Mouse (Mus musculus) urinary bladder, postnatal 4 days (tissue): ENCODE results near the gene Gm49325.

Experiments
- DNase-seq, 2 experiments: peaks; one replicate each; pipeline ENCODE4 v3.0.0; 2021 to 2022; ENCODE audit warnings: low spot score in 2 of 2

Gene Gm49325

GRCm38 (mm10) chr10:77605908-77606826, at the start of gene Gm49325, which contains the start of gene Sumo3:
TSS of gene Gm49325 (plus strand) at chr10:77606197.
TSS of gene Sumo3 (plus strand) at chr10:77606097.
- DNase-seq = peak; percentile 97 to 99

GRCm38 (mm10) chr10:77556631-77557030, 49.4 kb upstream of the Gm49325 start:
- no peak for DNase-seq

- no peak for DNase-seq
These were observed 48.4 kb upstream of the Gm49325 start for GRCm38 (mm10) chr10:77557641-77558040.

- no peak for DNase-seq
These were observed 45.9 kb upstream of the Gm49325 start for GRCm38 (mm10) chr10:77560090-77560489.

- DNase-seq = no peak
These were observed 45.2 kb upstream of the Gm49325 start for GRCm38 (mm10) chr10:77560830-77561229.

GRCm38 (mm10) chr10:77561508-77561907, 44.5 kb upstream of the Gm49325 start:
- DNase-seq = no peak

GRCm38 (mm10) chr10:77565005-77565404, 41.0 kb upstream of the Gm49325 start:
- no peak for DNase-seq

GRCm38 (mm10) chr10:77566651-77567050, 39.3 kb upstream of the Gm49325 start:
- DNase-seq = peak; percentile 69 to 90

- no peak for DNase-seq
These were observed 36.5 kb upstream of the Gm49325 start for GRCm38 (mm10) chr10:77569481-77569880.

GRCm38 (mm10) chr10:77569973-77570658, 35.9 kb upstream of the Gm49325 start:
- no peak for DNase-seq

- no peak for DNase-seq
These were observed 33.8 kb upstream of the Gm49325 start for GRCm38 (mm10) chr10:77572225-77572624.

GRCm38 (mm10) chr10:77573162-77573561, 32.8 kb upstream of the Gm49325 start:
- no peak for DNase-seq

GRCm38 (mm10) chr10:77580027-77580920, 25.7 kb upstream of the Gm49325 start:
- no peak for DNase-seq

- no peak for DNase-seq
These were observed 25.0 kb upstream of the Gm49325 start for GRCm38 (mm10) chr10:77581023-77581407.

GRCm38 (mm10) chr10:77581408-77582284, 24.4 kb upstream of the Gm49325 start, which contains the start of gene Pttg1ip:
TSS of gene Pttg1ip (plus strand) at chr10:77581720.
- DNase-seq = peak; percentile 95 to 96

- no peak for DNase-seq
These were observed 23.7 kb upstream of the Gm49325 start for GRCm38 (mm10) chr10:77582285-77582618.

GRCm38 (mm10) chr10:77583795-77584422, 22.1 kb upstream of the Gm49325 start:
- no peak for DNase-seq

GRCm38 (mm10) chr10:77586637-77587036, 19.4 kb upstream of the Gm49325 start:
- no peak for DNase-seq

GRCm38 (mm10) chr10:77587091-77587775, 18.8 kb upstream of the Gm49325 start:
- DNase-seq = no peak

GRCm38 (mm10) chr10:77588036-77588435, 18.0 kb upstream of the Gm49325 start:
- no peak for DNase-seq
